Mouse (Mus musculus): ENCODE results near the gene Mybphl.

The Mybphl gene

DNA sequence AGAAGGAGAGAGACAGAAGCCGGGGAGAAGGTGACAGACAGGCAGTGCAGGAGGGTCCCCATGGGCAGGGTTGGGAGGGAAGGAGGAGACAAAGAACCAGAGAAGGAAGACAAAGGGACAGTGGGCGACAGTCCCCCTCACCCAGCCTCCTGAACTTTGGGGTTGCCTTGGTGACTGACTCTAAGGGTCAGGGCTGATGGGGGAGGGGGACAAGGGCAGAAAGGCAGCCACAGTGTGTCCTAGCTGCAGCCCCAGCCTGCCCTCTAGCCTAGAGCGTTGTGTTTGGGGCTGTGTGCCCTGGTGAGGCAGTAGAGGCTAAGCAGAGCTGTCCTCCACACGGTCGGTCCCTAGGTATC, 45.6 kb downstream of the Mybphl start:
- DNase-seq (ENCODE audit: low read depth, low spot score): no peak

GRCm38 (mm10) chr3:108411026-108411753, 46.5 kb downstream of the Mybphl start:
- DNase-seq (ENCODE audit: low read depth, low spot score): no peak

- no peak for DNase-seq (ENCODE audit: low read depth, low spot score)
Observed at GRCm38 (mm10) chr3:108411754-108412121, 47.0 kb downstream of the Mybphl start.

DNA sequence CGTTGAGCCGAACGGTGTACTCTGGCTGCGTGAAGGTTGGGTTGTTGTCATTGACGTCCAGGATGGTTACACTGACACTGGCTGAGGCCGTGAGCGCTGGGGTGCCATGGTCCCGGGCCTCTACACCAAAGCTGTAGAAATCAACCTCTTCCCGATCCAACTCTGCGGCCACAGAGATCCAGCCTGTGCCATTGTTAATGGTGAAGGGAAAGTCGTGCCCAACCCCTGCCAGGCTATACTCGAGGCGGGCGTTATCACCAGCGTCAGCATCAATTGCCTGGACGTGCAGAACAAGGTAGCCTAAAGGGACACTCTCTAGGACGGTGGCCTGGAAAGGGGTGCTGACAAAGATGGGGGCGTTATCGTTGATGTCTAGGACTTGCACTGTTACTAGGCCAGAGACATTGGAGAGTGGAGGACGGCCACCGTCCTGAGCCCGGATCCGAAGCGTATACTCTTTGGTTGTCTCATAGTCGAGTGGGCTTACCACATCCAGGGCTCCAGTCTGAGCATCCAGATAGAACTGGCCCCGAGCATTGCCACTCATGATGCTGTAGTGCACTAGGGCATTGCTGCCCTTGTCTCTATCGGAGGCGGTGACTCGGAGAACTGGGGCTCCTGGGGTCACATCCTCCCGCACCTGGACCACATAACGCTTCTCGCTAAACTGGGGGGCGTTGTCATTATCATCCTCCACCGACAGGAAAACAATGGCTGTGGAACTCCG, 49.1 kb downstream of the Mybphl start:
- DNase-seq (ENCODE audit: low read depth, low spot score): no peak

- peak; percentile 41 for DNase-seq (ENCODE audit: low read depth, low spot score)
Observed at GRCm38 (mm10) chr3:108414857-108415830, 50.4 kb downstream of the Mybphl start, which contains the start of gene Celsr2. Celsr2 (minus strand) TSS chr3:108415552.

DNA sequence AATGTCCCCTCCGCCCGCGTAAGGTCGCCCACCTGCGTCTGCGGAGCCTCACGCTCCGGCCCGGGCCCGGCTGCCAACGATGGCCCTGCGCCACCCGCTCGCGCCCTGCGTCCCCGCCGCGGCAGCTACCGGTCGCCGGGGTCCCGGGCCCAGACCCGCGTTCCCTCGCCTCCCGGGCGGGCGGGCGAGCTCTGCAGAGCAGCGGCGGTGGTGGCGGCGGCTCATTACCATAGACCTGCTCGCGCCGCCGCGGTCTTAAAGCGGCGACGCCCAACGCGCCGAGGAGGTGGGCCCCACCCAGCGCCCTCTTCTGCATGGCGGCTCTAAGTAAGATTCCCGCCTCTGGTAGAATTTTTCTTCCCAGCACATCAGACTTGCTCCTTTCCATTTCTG, 51.1 kb downstream of the Mybphl start:
- DNase-seq (ENCODE audit: low read depth, low spot score): peak; percentile 87

- no peak for DNase-seq (ENCODE audit: low read depth, low spot score)
Observed at GRCm38 (mm10) chr3:108423006-108423405, 58.3 kb downstream of the Mybphl start.

DNA sequence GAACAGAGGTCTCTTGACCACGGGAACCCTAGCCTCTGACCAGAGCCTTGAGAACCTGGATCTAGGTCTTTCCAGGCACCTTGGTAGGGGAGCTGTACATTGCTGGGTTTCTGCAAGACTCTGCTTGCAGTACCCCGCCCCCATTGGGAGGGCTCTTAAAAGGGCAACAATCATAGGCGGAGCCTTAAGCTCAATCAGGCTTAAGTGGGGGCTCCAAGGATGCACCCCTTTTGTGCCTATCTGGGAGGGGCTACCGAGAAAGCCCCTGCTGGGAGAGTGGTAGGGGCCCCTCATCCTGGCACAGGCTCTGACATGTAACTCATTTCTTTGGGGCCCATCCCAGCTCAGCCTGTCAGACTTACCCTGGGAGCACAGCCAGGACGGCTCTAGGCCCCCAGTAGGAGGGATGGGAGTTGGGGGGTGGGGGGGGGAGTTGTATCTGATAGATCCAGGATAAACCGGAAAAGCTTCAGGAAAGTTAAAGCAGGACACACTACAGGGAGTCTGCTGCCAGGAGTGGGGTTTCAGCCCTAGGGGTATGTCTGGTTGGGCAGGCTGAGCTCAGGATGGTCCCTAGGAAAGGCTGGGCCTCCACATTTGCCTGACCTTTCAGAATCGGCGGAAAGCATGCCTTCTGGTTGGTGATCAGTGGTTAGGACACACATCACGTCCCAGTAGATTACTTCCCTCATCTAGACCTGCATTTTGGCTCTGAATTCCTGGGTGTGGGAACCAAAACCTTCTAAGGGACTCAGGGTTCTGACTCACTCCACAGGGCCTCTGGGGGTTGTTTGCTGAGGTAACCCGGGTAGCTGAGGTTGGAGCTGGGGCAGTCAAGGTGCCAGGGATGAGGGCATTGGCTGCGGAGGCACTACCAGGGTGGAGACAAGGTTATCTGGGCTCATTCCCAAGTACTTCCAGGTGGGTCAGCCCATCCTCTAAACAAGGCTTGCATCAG, 59.4 kb downstream of the Mybphl start:
- DNase-seq (ENCODE audit: low read depth, low spot score): peak; percentile 57

DNA sequence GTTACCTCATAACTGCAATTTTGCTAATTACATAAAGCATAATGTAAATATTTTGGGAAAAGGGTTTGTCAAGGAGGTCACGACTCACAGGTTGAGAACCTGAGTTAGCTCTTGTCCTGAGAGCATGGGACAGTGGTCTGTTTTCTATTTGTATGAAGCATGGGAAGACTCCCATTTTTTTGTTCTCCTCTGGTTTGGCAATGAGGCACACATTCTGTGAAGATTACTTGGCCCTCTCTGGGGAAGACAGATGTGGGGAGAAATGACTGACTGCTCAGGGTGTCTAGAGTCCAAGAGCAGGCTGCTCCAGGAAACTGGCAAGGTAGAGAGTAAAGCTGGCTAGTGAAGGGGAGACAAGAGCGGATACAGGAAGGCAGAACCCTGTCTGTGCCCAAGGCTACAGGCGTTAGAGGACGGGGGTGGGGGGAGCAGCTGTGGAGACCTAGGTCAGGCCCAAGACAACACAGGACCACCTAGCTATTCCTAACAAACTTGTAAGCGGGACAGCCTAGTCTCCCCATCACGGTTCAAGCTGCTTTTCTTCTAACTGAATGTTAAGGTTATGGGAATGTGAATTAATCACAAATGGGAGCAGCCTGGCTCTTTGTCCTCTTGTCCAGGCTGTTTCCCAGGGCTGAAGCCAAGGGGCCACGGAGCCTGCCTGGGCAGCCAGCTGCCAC, 60.4 kb downstream of the Mybphl start:
- no peak for DNase-seq (ENCODE audit: low read depth, low spot score)

DNA sequence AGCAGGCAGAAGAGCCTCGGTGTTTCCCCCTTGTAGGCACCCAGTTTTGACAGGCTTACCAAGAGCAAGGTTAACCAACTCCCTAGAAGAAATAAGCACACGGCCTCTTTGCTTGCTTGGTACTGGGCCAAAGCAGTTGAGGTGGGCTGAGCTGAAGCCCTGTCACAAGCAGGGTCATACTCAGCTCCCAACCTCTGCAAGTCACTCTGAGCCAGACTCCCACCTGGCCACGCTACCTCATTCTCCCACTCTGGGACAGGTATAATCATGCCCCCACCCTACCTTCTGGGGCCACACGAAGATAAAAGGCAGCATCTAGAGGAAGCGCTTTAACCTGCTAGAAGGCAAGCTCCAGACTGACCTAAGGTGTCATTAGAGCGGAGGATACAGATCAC, 60.9 kb downstream of the Mybphl start:
- DNase-seq (ENCODE audit: low read depth, low spot score): no peak

Data from CD4-positive, CD25-positive, alpha-beta regulatory T cell, adult 2 months (primary cell).